Mouse (Mus musculus): ENCODE data around the gene Fgf23.

Fgf23 gene

GRCm38 (mm10) chr6:127072817-127073216, at the start of gene Fgf23:
Gene Fgf23 (plus strand): TSS chr6:127072902.
- no peak for DNase-seq (ENCODE audit: low spot score in 2 of 2)

- DNase-seq (ENCODE audit: low spot score in 2 of 2) = no peak
Observed at GRCm38 (mm10) chr6:127024836-127025235, 47.9 kb upstream of the Fgf23 start.

GRCm38 (mm10) chr6:127034760-127035159, 37.9 kb upstream of the Fgf23 start:
- no peak for DNase-seq (ENCODE audit: low spot score in 2 of 2)

GRCm38 (mm10) chr6:127044909-127045308, 27.8 kb upstream of the Fgf23 start:
- no peak for DNase-seq (ENCODE audit: low spot score in 2 of 2)

- no peak for DNase-seq (ENCODE audit: low spot score in 2 of 2)
Observed at GRCm38 (mm10) chr6:127050847-127051246, 21.9 kb upstream of the Fgf23 start.

GRCm38 (mm10) chr6:127056990-127057588, 15.6 kb upstream of the Fgf23 start:
- DNase-seq (ENCODE audit: low spot score in 2 of 2) = no peak

- DNase-seq (ENCODE audit: low spot score in 2 of 2) = no peak
Observed at GRCm38 (mm10) chr6:127059975-127060374, 12.7 kb upstream of the Fgf23 start.

GRCm38 (mm10) chr6:127063915-127064314, 8.8 kb upstream of the Fgf23 start:
- DNase-seq (ENCODE audit: low spot score in 2 of 2) = no peak

- no peak for DNase-seq (ENCODE audit: low spot score in 2 of 2)
Observed at GRCm38 (mm10) chr6:127064815-127065214, 7.9 kb upstream of the Fgf23 start.

GRCm38 (mm10) chr6:127079867-127080731, 7.4 kb downstream of the Fgf23 start:
- DNase-seq (ENCODE audit: low spot score in 2 of 2) = peak in 1 of 2 experiments; percentile 8

- peak in 1 of 2 experiments; percentile 8 for DNase-seq (ENCODE audit: low spot score in 2 of 2)
Observed at GRCm38 (mm10) chr6:127081820-127082219, 9.1 kb downstream of the Fgf23 start.

- no peak for DNase-seq (ENCODE audit: low spot score in 2 of 2)
Observed at GRCm38 (mm10) chr6:127086739-127087138, 14.0 kb downstream of the Fgf23 start.

GRCm38 (mm10) chr6:127094565-127094964, 21.9 kb downstream of the Fgf23 start:
- no peak for DNase-seq (ENCODE audit: low spot score in 2 of 2)

- DNase-seq (ENCODE audit: low spot score in 2 of 2) = no peak
Observed at GRCm38 (mm10) chr6:127103506-127104275, 31.0 kb downstream of the Fgf23 start.

GRCm38 (mm10) chr6:127104396-127105029, 31.8 kb downstream of the Fgf23 start:
- DNase-seq (ENCODE audit: low spot score in 2 of 2) = no peak

GRCm38 (mm10) chr6:127105107-127105506, 32.4 kb downstream of the Fgf23 start:
- DNase-seq (ENCODE audit: low spot score in 2 of 2) = peak in 1 of 2 experiments; percentile 8

GRCm38 (mm10) chr6:127106189-127106588, 33.5 kb downstream of the Fgf23 start:
- DNase-seq (ENCODE audit: low spot score in 2 of 2) = no peak

- DNase-seq (ENCODE audit: low spot score in 2 of 2) = no peak
Observed at GRCm38 (mm10) chr6:127106726-127107125, 34.0 kb downstream of the Fgf23 start.

- DNase-seq (ENCODE audit: low spot score in 2 of 2) = no peak
Observed at GRCm38 (mm10) chr6:127107413-127107812, 34.7 kb downstream of the Fgf23 start.

- DNase-seq (ENCODE audit: low spot score in 2 of 2) = no peak
Observed at GRCm38 (mm10) chr6:127108368-127109060, 35.8 kb downstream of the Fgf23 start.

- DNase-seq (ENCODE audit: low spot score in 2 of 2) = peak; percentile 94 to 95
Observed at GRCm38 (mm10) chr6:127109402-127109930, 36.8 kb downstream of the Fgf23 start, which contains the start of gene Tigar. Gene Tigar (minus strand): TSS chr6:127109557.
